Mouse (Mus musculus): ENCODE measurements around the gene Trib2.

The Trib2 gene

GRCm38 (mm10) chr12:15813819-15814165 is 2.9 kb downstream of the Trib2 start:
- no peak for DNase-seq (ENCODE audit: low spot score)

GRCm38 (mm10) chr12:15813133-15813818 is 3.4 kb downstream of the Trib2 start:
- DNase-seq (ENCODE audit: low spot score) = no peak

GRCm38 (mm10) chr12:15812139-15812962 is 4.4 kb downstream of the Trib2 start:
- no peak for DNase-seq (ENCODE audit: low spot score)

- no peak for DNase-seq (ENCODE audit: low spot score)
These were observed 5.0 kb downstream of the Trib2 start for GRCm38 (mm10) chr12:15811682-15812081.

GRCm38 (mm10) chr12:15810926-15811325 is 5.8 kb downstream of the Trib2 start:
- DNase-seq (ENCODE audit: low spot score) = no peak

- no peak for DNase-seq (ENCODE audit: low spot score)
These were observed 7.1 kb downstream of the Trib2 start for GRCm38 (mm10) chr12:15809657-15810056.

- no peak for DNase-seq (ENCODE audit: low spot score)
These were observed 7.5 kb downstream of the Trib2 start for GRCm38 (mm10) chr12:15809249-15809648.

GRCm38 (mm10) chr12:15808186-15808800 is 8.4 kb downstream of the Trib2 start:
- DNase-seq (ENCODE audit: low spot score) = no peak

- no peak for DNase-seq (ENCODE audit: low spot score)
These were observed 11.8 kb downstream of the Trib2 start for GRCm38 (mm10) chr12:15804931-15805331.

- no peak for DNase-seq (ENCODE audit: low spot score)
These were observed 12.7 kb downstream of the Trib2 start for GRCm38 (mm10) chr12:15803936-15804438.

GRCm38 (mm10) chr12:15801571-15801930 is 15.2 kb downstream of the Trib2 start:
- no peak for DNase-seq (ENCODE audit: low spot score)

GRCm38 (mm10) chr12:15800914-15801570 is 15.7 kb downstream of the Trib2 start:
- no peak for DNase-seq (ENCODE audit: low spot score)

- no peak for DNase-seq (ENCODE audit: low spot score)
These were observed 16.4 kb downstream of the Trib2 start for GRCm38 (mm10) chr12:15800196-15800913.

GRCm38 (mm10) chr12:15798019-15798418 is 18.7 kb downstream of the Trib2 start:
- DNase-seq (ENCODE audit: low spot score) = no peak

GRCm38 (mm10) chr12:15795886-15796285 is 20.8 kb downstream of the Trib2 start:
- DNase-seq (ENCODE audit: low spot score) = no peak

- no peak for DNase-seq (ENCODE audit: low spot score)
These were observed 23.4 kb downstream of the Trib2 start for GRCm38 (mm10) chr12:15793336-15793735.

- no peak for DNase-seq (ENCODE audit: low spot score)
These were observed 26.5 kb downstream of the Trib2 start for GRCm38 (mm10) chr12:15790181-15790580.

GRCm38 (mm10) chr12:15777047-15777446 is 39.7 kb downstream of the Trib2 start:
- DNase-seq (ENCODE audit: low spot score) = no peak

GRCm38 (mm10) chr12:15771686-15772085 is 45.0 kb downstream of the Trib2 start:
- DNase-seq (ENCODE audit: low spot score) = no peak

GRCm38 (mm10) chr12:15768536-15768935 is 48.2 kb downstream of the Trib2 start:
- DNase-seq (ENCODE audit: low spot score) = no peak

GRCm38 (mm10) chr12:15765996-15766395 is 50.7 kb downstream of the Trib2 start:
- peak; percentile 30 for DNase-seq (ENCODE audit: low spot score)

GRCm38 (mm10) chr12:15765238-15765637 is 51.5 kb downstream of the Trib2 start:
- no peak for DNase-seq (ENCODE audit: low spot score)

Measured in urinary bladder, postnatal 10 days (tissue).